Mouse (Mus musculus): ENCODE results near the gene Sycp3.

GRCm38 (mm10) chr10:88514495-88514894, 55.1 kb downstream of the Sycp3 start:
- TF ChIP-seq CTCF (IDR thresholded peaks at IDR 0.05; ENCODE audit: insufficient read depth, low read depth, low read length), result no peak
- TF ChIP-seq POLR2A (IDR thresholded peaks at IDR 0.05; ENCODE audit: insufficient read depth, low read depth, low read length), result no peak
